Mouse (Mus musculus): ENCODE measurements around the gene Pdlim5. TPM values are rescaled to one million over a fixed set of nuclear protein-coding genes. Genes with fewer than 3 reads are reported as not detected.

Pdlim5 gene
- polyA plus RNA-seq, 1 experiment from 2014 or later: 18.1 TPM

DNA sequence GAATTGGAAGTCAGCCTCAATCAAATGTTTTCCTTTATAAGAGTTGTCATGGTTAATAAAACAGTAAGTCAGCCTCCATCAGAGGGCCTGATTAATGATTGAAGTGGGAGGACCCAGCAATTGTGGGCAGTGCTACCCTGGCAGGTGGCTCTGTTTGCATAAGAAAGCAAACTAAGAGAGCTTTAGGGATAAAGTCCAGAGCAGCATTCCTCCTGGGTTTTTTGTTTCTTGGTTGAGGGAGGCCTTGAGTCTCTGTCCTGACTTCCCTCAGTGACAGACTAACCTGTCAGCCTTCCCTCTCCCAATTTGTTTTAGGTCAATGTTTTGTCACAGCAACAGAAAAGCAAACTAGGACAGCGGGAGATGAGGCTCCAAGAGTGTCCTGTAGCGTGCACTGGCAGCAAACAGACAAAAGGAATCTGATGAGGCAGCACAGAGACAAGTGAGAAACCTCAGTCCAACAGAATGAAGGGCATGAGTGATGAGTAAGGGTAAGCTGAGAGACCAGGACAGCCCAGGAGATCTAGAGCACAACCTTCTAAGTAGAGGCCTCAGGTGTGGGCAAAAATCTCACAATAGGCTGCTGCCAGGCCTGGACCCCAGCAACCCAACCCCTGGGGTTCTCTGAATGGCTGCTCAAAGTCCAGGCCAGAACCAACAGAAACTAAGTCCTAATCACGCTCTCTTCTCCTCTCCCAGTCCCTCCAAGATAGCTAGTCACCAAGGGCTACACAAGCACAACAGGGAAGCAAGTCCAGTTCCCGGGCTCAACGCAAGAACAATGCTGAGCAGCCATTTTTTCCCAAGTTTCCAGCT is 46.5 kb downstream of the Pdlim5 start:
- H3K9ac ChIP-seq: no peak overlapping the region
- H3K4me3 ChIP-seq: no peak overlapping the region
- WGBS: 63% methylated on average over 5 of the region's 5 CpGs
- H3K4me2 ChIP-seq (replicated peaks): no peak overlapping the region
- ATAC-seq (ENCODE audit: low FRiP score, low read depth): no peak
- no peaks in the 10 kb centered on the region for H3K27me3 ChIP-seq (replicated peaks)
- no peaks in the 10 kb centered on the region for H3K36me3 ChIP-seq
- no peak overlapping the region for H3K27ac ChIP-seq
- no peaks in the 10 kb centered on the region for H3K4me1 ChIP-seq
- 0 out of 2 replicates have a peak, but pooled peaks cover 4% of the 10 kb centered on the region for H3K9me3 ChIP-seq

DNA sequence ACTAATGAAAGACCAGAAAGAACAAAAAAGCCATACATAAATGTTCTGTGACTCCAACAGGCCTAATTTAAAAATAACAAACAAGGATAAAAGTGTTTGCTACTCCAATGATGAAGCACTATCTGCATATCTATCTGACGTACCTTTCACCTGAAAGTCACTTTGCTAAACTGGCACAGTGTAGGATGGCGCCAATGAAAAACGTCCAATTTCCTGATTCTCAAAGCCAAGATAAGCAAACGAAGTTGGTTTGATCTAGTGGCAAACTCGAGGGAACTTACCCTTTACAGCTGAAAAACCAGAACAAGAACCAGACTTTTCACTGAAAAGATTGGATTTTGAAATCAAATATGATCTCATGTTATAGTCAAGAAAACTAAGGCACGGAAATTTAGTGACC is 49.2 kb downstream of the Pdlim5 start:
- Histone ChIP-seq H3K9me3 (0 out of 2 replicates have a peak, but pooled peaks cover 4% of the 10 kb centered on the region), H3K36me3 (no peaks in the 10 kb centered on the region), H3K4me2 (replicated peaks) (no peak overlapping the region), H3K27ac (no peak overlapping the region), H3K4me1 (no peaks in the 10 kb centered on the region), H3K27me3 (replicated peaks) (no peaks in the 10 kb centered on the region), H3K4me3 (no peak overlapping the region), H3K9ac (no peak overlapping the region)
- WGBS: 89% methylated on average over 6 of the region's 6 CpGs
- no peak for ATAC-seq (ENCODE audit: low FRiP score, low read depth)

DNA sequence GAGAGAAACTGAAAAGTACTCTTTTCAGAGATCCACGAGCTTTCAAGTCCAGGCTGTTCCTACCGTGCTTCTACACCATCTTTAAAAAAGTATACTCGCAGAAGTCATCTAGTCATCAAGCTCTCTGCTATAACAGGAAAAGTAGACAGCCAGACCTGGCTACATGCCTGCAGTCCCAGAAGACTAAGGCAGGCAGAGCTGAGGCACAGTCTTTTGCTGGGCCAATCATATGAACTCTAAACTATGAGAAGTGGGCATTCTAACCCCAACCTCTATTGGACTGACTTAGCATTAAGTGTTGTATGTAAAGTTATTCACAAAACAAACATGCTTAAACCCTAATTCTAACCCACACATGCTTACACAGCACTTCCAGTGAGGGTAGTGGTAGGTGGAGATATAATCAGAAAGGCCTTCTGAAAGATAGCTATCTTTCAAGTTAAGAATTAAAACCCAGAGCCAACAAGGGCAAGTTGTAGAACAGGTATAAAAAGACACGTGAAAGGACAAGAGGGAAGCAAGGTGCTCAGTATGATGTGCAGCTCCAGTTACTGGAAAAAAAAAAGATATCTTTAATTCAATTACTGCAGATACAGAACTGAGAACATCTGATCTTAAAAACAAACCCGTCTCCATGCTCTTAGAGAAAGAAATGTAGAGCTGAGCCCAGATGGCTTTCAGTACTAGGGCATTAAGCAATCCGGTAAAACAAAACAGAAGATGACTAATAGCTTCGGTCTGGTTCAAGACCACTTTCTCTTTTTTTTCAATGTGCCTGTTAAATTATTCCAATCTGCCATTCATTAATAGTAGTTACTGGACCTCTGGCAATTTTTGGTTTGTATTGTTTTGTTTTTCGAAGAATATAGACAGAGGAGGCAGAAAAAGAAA is 50.0 kb downstream of the Pdlim5 start:
- 84% methylated on average over 8 of the region's 8 CpGs for WGBS
- H3K9ac ChIP-seq: no peak overlapping the region
- no peaks in the 10 kb centered on the region for H3K36me3 ChIP-seq
- H3K27ac ChIP-seq: no peak overlapping the region
- no peak overlapping the region for H3K4me2 ChIP-seq (replicated peaks)
- no peak overlapping the region for H3K4me3 ChIP-seq
- 0 out of 2 replicates have a peak, but pooled peaks cover 4% of the 10 kb centered on the region for H3K9me3 ChIP-seq
- ATAC-seq (ENCODE audit: low FRiP score, low read depth): no peak
- no peaks in the 10 kb centered on the region for H3K4me1 ChIP-seq
- H3K27me3 ChIP-seq (replicated peaks): no peaks in the 10 kb centered on the region

DNA sequence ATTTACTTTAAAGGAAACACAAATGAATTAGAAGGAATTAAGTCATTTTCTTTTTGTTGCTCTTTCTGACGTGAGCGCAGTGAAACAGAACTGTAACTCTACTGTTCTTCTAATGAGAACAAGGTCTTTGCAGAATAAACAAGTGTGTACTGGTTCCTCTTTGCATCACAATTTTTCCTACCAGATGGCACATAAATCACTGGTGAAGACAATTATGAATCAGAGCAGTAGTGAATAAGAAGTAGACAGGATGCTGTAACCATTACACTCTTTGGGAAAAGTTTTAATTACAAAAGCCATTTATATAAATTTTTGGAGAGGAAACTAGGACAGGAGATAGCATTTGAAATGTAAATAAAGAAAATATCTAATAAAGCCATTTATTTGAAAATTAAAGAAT is 51.7 kb downstream of the Pdlim5 start:
- no peak overlapping the region for H3K4me2 ChIP-seq (replicated peaks)
- 0 out of 2 replicates have a peak, but pooled peaks cover 4% of the 10 kb centered on the region for H3K9me3 ChIP-seq
- H3K9ac ChIP-seq: no peak overlapping the region
- no peak overlapping the region for H3K4me3 ChIP-seq
- no peaks in the 10 kb centered on the region for H3K27me3 ChIP-seq (replicated peaks)
- no peak for ATAC-seq (ENCODE audit: low FRiP score, low read depth)
- no peak overlapping the region for H3K27ac ChIP-seq
- no peaks in the 10 kb centered on the region for H3K36me3 ChIP-seq
- 76% methylated on average over 2 of the region's 2 CpGs for WGBS
- no peaks in the 10 kb centered on the region for H3K4me1 ChIP-seq

DNA sequence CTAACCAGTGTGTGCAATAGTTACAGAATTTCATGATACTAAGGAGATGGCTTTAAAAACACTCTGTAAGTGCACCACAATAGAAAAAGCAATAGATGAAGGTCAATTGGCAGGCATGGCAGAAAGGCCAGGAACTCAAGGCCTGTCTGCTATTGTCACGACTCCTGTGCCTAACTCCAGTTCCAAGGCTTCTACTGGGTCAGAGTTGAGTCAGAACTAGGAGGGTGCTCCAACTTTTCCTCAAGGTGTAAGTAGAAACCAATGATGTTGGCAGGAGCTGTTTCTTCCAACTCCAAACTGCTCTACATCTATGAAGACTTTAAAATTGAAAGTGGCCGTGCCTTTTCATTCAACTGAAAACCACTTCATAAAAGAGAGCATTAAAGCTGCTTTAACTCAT is 54.8 kb downstream of the Pdlim5 start:
- H3K9ac ChIP-seq: no peak overlapping the region
- no peaks in the 10 kb centered on the region for H3K27me3 ChIP-seq (replicated peaks)
- no peak for ATAC-seq (ENCODE audit: low FRiP score, low read depth)
- no peaks in the 10 kb centered on the region for H3K36me3 ChIP-seq
- no peak overlapping the region for H3K27ac ChIP-seq
- H3K4me1 ChIP-seq: no peaks in the 10 kb centered on the region
- no peak overlapping the region for H3K4me3 ChIP-seq
- WGBS: 86% methylated on average over 2 of the region's 2 CpGs
- no peaks in the 10 kb centered on the region for H3K9me3 ChIP-seq
- no peak overlapping the region for H3K4me2 ChIP-seq (replicated peaks)

DNA sequence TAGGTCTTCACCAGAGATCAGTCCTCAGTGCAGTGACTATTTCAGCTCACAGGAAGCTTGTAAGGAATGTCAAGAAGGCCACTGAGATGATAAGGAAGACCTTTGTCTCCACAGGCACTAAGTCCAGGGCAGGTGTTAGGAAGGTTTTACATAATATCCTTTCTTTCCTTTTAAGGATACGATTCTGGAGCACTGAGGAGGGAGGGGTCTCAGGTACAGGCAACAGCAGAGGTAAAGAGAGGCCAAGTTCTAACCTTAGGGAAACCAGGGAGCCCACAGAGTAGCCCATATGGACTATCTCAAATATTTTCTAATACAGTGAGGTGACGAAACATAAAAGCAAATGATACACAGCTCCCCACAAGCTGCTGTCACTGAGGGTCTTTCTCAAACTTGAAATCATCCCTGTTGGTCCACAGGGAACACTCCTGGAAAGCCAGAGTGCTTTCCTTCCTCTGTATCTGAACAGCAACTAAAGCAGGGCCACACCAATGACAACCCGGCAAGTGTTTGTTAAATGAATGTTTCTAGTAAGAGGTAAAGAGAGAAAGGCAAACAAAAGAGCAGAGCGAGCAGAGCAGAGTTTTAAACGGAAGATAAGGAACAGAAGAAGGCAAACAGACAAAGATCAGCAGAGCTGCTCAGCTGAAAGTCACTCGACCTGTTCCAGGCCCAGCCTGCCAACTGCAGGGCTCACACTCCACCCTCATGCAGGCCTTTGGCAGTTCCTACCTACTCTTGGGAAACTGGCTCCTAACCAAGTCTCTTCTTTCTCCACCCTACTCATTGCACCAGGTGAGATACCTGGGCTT is 55.9 kb downstream of the Pdlim5 start:
- no peaks in the 10 kb centered on the region for H3K27me3 ChIP-seq (replicated peaks)
- WGBS: 81% methylated on average over 6 of the region's 6 CpGs
- H3K27ac ChIP-seq: no peak overlapping the region
- H3K4me3 ChIP-seq: no peak overlapping the region
- H3K4me1 ChIP-seq: no peaks in the 10 kb centered on the region
- no peaks in the 10 kb centered on the region for H3K9me3 ChIP-seq
- no peak overlapping the region for H3K4me2 ChIP-seq (replicated peaks)
- no peak for ATAC-seq (ENCODE audit: low FRiP score, low read depth)
- no peaks in the 10 kb centered on the region for H3K36me3 ChIP-seq
- H3K9ac ChIP-seq: no peak overlapping the region

DNA sequence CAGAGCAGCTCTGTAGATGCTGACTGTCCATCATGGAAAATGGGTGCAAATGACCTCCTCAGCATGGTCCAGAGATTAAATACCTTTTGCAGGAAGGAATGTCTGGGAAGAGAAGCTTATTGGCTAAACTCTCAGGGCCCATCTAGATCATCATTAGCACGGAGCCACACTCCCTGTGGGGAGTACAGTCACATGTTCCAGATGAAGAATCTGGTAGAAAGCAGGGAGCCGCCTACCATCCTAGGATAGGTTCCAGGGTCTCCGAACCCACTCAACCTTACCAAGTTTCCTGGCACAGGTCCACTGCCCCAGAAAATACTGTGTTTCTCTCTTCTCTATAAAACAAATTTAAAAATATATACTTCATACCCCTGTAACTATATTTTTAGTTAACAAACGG is 57.4 kb downstream of the Pdlim5 start:
- no peaks in the 10 kb centered on the region for H3K9me3 ChIP-seq
- no peak overlapping the region for H3K4me2 ChIP-seq (replicated peaks)
- no peak overlapping the region for H3K27ac ChIP-seq
- H3K4me3 ChIP-seq: no peak overlapping the region
- 82% methylated on average over 4 of the region's 4 CpGs for WGBS
- H3K9ac ChIP-seq: no peak overlapping the region
- no peaks in the 10 kb centered on the region for H3K36me3 ChIP-seq
- H3K27me3 ChIP-seq (replicated peaks): no peaks in the 10 kb centered on the region
- no peak for ATAC-seq (ENCODE audit: low FRiP score, low read depth)
- H3K4me1 ChIP-seq: no peaks in the 10 kb centered on the region

DNA sequence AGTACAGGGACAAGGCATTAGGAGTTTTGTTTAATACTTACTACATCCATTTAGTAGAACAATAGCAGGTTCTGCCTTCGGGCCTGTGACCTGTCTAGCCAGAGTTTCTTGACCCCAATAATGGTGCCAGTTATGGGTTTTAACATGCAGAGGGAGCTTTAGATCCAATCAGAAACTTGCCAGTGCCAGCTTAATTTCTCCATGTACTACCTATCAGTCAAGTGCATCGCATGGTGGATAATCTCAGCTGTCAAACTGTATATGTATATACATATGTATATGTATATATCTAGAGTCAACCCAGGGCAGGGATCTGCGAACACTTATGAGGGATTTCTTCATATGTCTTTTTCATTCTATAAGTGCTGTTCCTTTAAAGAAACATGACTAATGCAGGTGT is 61.0 kb downstream of the Pdlim5 start:
- Histone ChIP-seq H3K9ac (no peak overlapping the region), H3K36me3 (no peaks in the 10 kb centered on the region)
- WGBS: 94% methylated on average over 3 of the region's 3 CpGs

DNA sequence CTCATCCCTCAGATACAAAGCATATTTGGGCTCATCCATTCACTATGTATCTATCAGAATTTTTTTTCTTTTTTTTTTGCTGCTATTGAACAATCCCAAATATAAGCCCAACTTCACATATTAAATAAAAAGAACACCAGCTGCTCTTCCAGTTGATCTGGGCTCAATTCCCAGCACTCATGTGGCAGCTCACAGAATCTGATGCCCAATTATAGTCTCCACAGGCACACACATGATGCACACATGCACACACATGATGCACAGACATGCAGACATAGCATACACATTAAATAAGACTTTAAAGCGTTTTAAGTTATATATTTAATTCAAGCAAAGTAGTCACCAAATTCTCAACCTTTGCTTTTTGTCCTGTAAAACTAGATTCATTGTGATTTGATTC is 62.0 kb downstream of the Pdlim5 start:
- Histone ChIP-seq H3K36me3 (no peaks in the 10 kb centered on the region), H3K4me2 (replicated peaks) (no peak overlapping the region), H3K9me3 (no peaks in the 10 kb centered on the region), H3K27ac (no peak overlapping the region), H3K27me3 (replicated peaks) (no peaks in the 10 kb centered on the region), H3K4me1 (no peaks in the 10 kb centered on the region), H3K4me3 (no peak overlapping the region), H3K9ac (no peak overlapping the region)
- no peak for ATAC-seq (ENCODE audit: low FRiP score, low read depth)
- 88% methylated on average over 1 of the region's 1 CpGs for WGBS

More for the DNA sequence above, 61.0 kb downstream of the Pdlim5 start:
- no peak overlapping the region for H3K4me2 ChIP-seq (replicated peaks)
- no peak overlapping the region for H3K27ac ChIP-seq
- H3K9me3 ChIP-seq: no peaks in the 10 kb centered on the region
- no peak overlapping the region for H3K4me3 ChIP-seq
- H3K4me1 ChIP-seq: no peaks in the 10 kb centered on the region
- no peaks in the 10 kb centered on the region for H3K27me3 ChIP-seq (replicated peaks)
- ATAC-seq (ENCODE audit: low FRiP score, low read depth): no peak

DNA sequence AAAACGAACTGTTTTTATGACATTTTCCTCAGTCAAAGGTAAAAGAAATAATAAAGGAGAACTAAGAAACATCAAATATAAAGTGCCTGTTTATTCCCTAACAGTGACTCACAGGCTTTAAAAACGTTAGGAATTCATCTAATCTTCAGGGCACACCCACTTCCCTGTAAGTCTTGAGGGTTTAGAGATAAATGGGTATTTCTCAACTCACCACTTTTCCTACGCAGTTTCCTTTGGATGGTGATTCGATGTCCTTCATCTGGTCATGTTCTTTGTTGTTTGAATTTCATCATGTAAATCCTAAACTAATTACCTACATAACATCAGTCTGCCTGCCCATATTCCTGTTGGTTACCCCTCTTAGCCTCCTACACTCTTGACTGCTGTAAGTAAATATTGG is 62.8 kb downstream of the Pdlim5 start:
- WGBS: 80% methylated on average over 4 of the region's 4 CpGs

DNA sequence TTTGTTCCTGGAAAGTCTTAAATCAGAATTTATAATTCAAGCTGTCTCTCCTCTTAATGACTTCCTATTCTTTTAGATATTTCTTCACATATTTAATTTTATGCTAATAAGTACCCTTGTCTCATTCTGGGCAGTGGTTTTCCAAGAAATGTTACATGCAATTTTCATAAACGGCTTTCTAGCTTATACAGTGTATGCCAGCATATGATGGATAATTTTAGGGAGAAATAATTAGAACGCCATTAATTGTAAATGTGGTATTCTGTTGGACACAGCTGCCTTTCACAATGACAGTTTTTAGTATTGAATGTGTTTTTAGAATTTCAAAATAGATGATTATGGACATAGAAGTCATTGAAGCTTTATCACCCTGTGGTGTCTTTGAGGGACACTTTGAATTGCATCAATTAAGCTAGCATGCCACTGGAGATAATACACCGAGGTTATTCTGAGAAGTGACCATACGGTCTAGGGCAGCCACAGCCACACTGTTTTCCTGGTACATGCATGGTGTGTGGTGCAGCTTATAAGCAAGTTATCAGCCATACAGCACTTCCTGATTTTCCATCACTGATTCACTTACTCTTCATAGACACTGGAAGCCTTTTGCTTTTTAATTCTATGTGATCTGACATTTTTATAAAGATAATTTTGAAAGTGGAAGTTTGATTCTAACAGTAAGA is 63.5 kb downstream of the Pdlim5 start:
- no peak for ATAC-seq (ENCODE audit: low FRiP score, low read depth)
- no peaks in the 10 kb centered on the region for H3K4me1 ChIP-seq
- WGBS: 81% methylated on average over 4 of the region's 4 CpGs

More for the DNA sequence above, 62.8 kb downstream of the Pdlim5 start:
- ATAC-seq (ENCODE audit: low FRiP score, low read depth): no peak
- Histone ChIP-seq H3K4me3 (no peak overlapping the region), H3K9me3 (no peaks in the 10 kb centered on the region), H3K9ac (no peak overlapping the region), H3K4me2 (replicated peaks) (no peak overlapping the region), H3K27ac (no peak overlapping the region), H3K4me1 (no peaks in the 10 kb centered on the region), H3K27me3 (replicated peaks) (no peaks in the 10 kb centered on the region), H3K36me3 (no peaks in the 10 kb centered on the region)

More for the DNA sequence above, 63.5 kb downstream of the Pdlim5 start:
- Histone ChIP-seq H3K4me3 (no peak overlapping the region), H3K9me3 (no peaks in the 10 kb centered on the region), H3K36me3 (no peaks in the 10 kb centered on the region), H3K4me2 (replicated peaks) (no peak overlapping the region), H3K27ac (no peak overlapping the region), H3K27me3 (replicated peaks) (no peaks in the 10 kb centered on the region), H3K9ac (no peak overlapping the region)
